Mouse (Mus musculus): ENCODE results near the gene Pacsin3. TPM values are rescaled to one million over a fixed set of nuclear protein-coding genes. Genes with fewer than 3 reads are reported as not detected.
A peak's percentile ranks its signal among the peaks of the same experiment; 100 is the strongest.

The Pacsin3 gene
- 8.1 and 11.2 TPM in 2 replicates for polyA plus RNA-seq (2012; rRNA removed)
- polyA plus RNA-seq (2014; fragmentation: Nextera tagmentation; extraction: Ambion mirVana) = 8.8 and 10.2 TPM in 2 replicates

GRCm38 (mm10) chr2:91255661-91256150, at the start of gene Pacsin3:
Gene Pacsin3, plus strand, starts transcription at chr2:91255954.
- H3K27me3 ChIP-seq (ENCODE audit: control insufficient read depth, insufficient read depth, low read length) = peaks cover 49% of the 10 kb centered on the region

GRCm38 (mm10) chr2:91206254-91206775, 49.4 kb upstream of the Pacsin3 start:
- Histone ChIP-seq H3K4me2 (ENCODE audit: low read depth) (no peak overlapping the region), H3K27ac (no peak overlapping the region), H3K9ac (replicated peaks) (no peak overlapping the region), H3K4me1 (replicated peaks; ENCODE audit: control insufficient read depth in 2 of 2, insufficient read depth in 2 of 2, low read length in 1 of 2) (peaks cover 9 to 13% of the 10 kb centered on the region in 2 experiments), H3K27me3 (ENCODE audit: control insufficient read depth, insufficient read depth, low read length) (no peaks in the 10 kb centered on the region), H3K36me3 (replicated peaks; ENCODE audit: control insufficient read depth, insufficient read depth, low read depth) (peaks cover 16% of the 10 kb centered on the region), H3K4me3 (ENCODE audit: insufficient read depth in 1 of 2, low read depth in 2 of 2, low read length in 2 of 2) (no peak overlapping the region), H3K9me3 (ENCODE audit: control insufficient read depth, low read length) (no peaks in the 10 kb centered on the region)
- 64% methylated on average over 9 of the region's 9 CpGs for WGBS (ENCODE audit: insufficient replicate concordance)
- no peak for ATAC-seq (ENCODE audit: insufficient read depth)
- no peak for DNase-seq (ENCODE audit: low read depth in 3 of 3, low spot score in 3 of 3)
- TF ChIP-seq EP300 (IDR thresholded peaks at IDR 0.05; ENCODE audit: low read depth) (no peak), CTCF (IDR thresholded peaks at IDR 0.05; ENCODE audit: low read depth) (no peak)

More at GRCm38 (mm10) chr2:91255661-91256150, at the start of gene Pacsin3:
- Histone ChIP-seq H3K4me1 (replicated peaks; ENCODE audit: control insufficient read depth in 2 of 2, insufficient read depth in 2 of 2, low read length in 1 of 2) (no peaks in the 10 kb centered on the region), H3K27ac (no peak within 1 kb of the TSS), H3K9ac (replicated peaks) (no peak within 1 kb of the TSS), H3K4me3 (ENCODE audit: insufficient read depth in 1 of 2, low read depth in 2 of 2, low read length in 2 of 2) (peak within 1 kb of the TSS; percentile 27 to 54), H3K4me2 (ENCODE audit: low read depth) (peak within 1 kb of the TSS; percentile 53), H3K36me3 (replicated peaks; ENCODE audit: control insufficient read depth, insufficient read depth, low read depth) (no peaks in the 10 kb centered on the region), H3K9me3 (ENCODE audit: control insufficient read depth, low read length) (no peaks in the 10 kb centered on the region)
- 1% methylated on average over 27 of the region's 27 CpGs for whole genome bisulfite sequencing (ENCODE audit: insufficient replicate concordance)
- TF ChIP-seq CTCF (IDR thresholded peaks at IDR 0.05; ENCODE audit: low read depth) (no peak), EP300 (IDR thresholded peaks at IDR 0.05; ENCODE audit: low read depth) (no peak)
- peak; percentile 5; the same call in 1 of the 2 replicates for ATAC-seq (ENCODE audit: insufficient read depth)
- DNase-seq (ENCODE audit: low read depth in 3 of 3, low spot score in 3 of 3) = no peak

GRCm38 (mm10) chr2:91213311-91213710, 42.4 kb upstream of the Pacsin3 start:
- Histone ChIP-seq H3K4me2 (ENCODE audit: low read depth) (no peak overlapping the region), H3K4me3 (ENCODE audit: insufficient read depth in 1 of 2, low read depth in 2 of 2, low read length in 2 of 2) (no peak overlapping the region), H3K36me3 (replicated peaks; ENCODE audit: control insufficient read depth, insufficient read depth, low read depth) (peaks cover 8% of the 10 kb centered on the region), H3K27ac (no peak overlapping the region), H3K9ac (replicated peaks) (no peak overlapping the region), H3K9me3 (ENCODE audit: control insufficient read depth, low read length) (no peaks in the 10 kb centered on the region), H3K4me1 (replicated peaks; ENCODE audit: control insufficient read depth in 2 of 2, insufficient read depth in 2 of 2, low read length in 1 of 2) (no peaks in the 10 kb centered on the region; a peak in 1 of 4 replicates), H3K27me3 (ENCODE audit: control insufficient read depth, insufficient read depth, low read length) (no peaks in the 10 kb centered on the region)
- DNase-seq (ENCODE audit: low read depth in 3 of 3, low spot score in 3 of 3) (no peak), ATAC-seq (ENCODE audit: insufficient read depth) (no peak)
- TF ChIP-seq EP300 (IDR thresholded peaks at IDR 0.05; ENCODE audit: low read depth) (no peak), CTCF (IDR thresholded peaks at IDR 0.05; ENCODE audit: low read depth) (peak; percentile 26; the same call in 1 of the 2 replicates)

GRCm38 (mm10) chr2:91217032-91217431, 38.7 kb upstream of the Pacsin3 start:
- H3K4me1 ChIP-seq (replicated peaks; ENCODE audit: control insufficient read depth in 2 of 2, insufficient read depth in 2 of 2, low read length in 1 of 2) = no peaks in the 10 kb centered on the region; a peak in 1 of 4 replicates
- TF ChIP-seq EP300 (IDR thresholded peaks at IDR 0.05; ENCODE audit: low read depth) = no peak
- TF ChIP-seq CTCF (IDR thresholded peaks at IDR 0.05; ENCODE audit: low read depth) = no peak
- ATAC-seq (ENCODE audit: insufficient read depth) (no peak), DNase-seq (ENCODE audit: low read depth in 3 of 3, low spot score in 3 of 3) (no peak)
- no peaks in the 10 kb centered on the region for H3K27me3 ChIP-seq (ENCODE audit: control insufficient read depth, insufficient read depth, low read length)
- H3K4me2 ChIP-seq (ENCODE audit: low read depth) = no peak overlapping the region
- H3K9me3 ChIP-seq (ENCODE audit: control insufficient read depth, low read length) = no peaks in the 10 kb centered on the region
- H3K4me3 ChIP-seq (ENCODE audit: insufficient read depth in 1 of 2, low read depth in 2 of 2, low read length in 2 of 2) = no peak overlapping the region
- WGBS (ENCODE audit: insufficient replicate concordance) = 62% methylated on average over 4 of the region's 4 CpGs
- H3K27ac ChIP-seq = no peak overlapping the region
- H3K36me3 ChIP-seq (replicated peaks; ENCODE audit: control insufficient read depth, insufficient read depth, low read depth) = peaks cover under 1% of the 10 kb centered on the region; the same call in 1 of the 2 replicates
- no peak overlapping the region for H3K9ac ChIP-seq (replicated peaks)

GRCm38 (mm10) chr2:91220501-91220900, 35.3 kb upstream of the Pacsin3 start:
- H3K4me2 ChIP-seq (ENCODE audit: low read depth) = no peak overlapping the region
- H3K27me3 ChIP-seq (ENCODE audit: control insufficient read depth, insufficient read depth, low read length) = no peaks in the 10 kb centered on the region
- no peaks in the 10 kb centered on the region; a peak in 1 of 4 replicates for H3K4me1 ChIP-seq (replicated peaks; ENCODE audit: control insufficient read depth in 2 of 2, insufficient read depth in 2 of 2, low read length in 1 of 2)
- no peak overlapping the region for H3K4me3 ChIP-seq (ENCODE audit: insufficient read depth in 1 of 2, low read depth in 2 of 2, low read length in 2 of 2)
- 80% methylated on average over 3 of the region's 3 CpGs for WGBS (ENCODE audit: insufficient replicate concordance)
- no peak for TF ChIP-seq EP300 (IDR thresholded peaks at IDR 0.05; ENCODE audit: low read depth)
- TF ChIP-seq CTCF (IDR thresholded peaks at IDR 0.05; ENCODE audit: low read depth) = no peak
- H3K9ac ChIP-seq (replicated peaks) = no peak overlapping the region
- ATAC-seq (ENCODE audit: insufficient read depth) (no peak), DNase-seq (ENCODE audit: low read depth in 3 of 3, low spot score in 3 of 3) (no peak)
- H3K36me3 ChIP-seq (replicated peaks; ENCODE audit: control insufficient read depth, insufficient read depth, low read depth) = no peaks in the 10 kb centered on the region; the same call in 1 of the 2 replicates
- no peak overlapping the region for H3K27ac ChIP-seq
- H3K9me3 ChIP-seq (ENCODE audit: control insufficient read depth, low read length) = no peaks in the 10 kb centered on the region
